Mouse (Mus musculus): ENCODE measurements around the gene Snrpa. TPM values are rescaled to one million over a fixed set of nuclear protein-coding genes. Genes with fewer than 3 reads are reported as not detected.

The Snrpa gene
- total RNA-seq, 2 experiments from 2014 or later: 85.1 to 86.5 TPM

DNA sequence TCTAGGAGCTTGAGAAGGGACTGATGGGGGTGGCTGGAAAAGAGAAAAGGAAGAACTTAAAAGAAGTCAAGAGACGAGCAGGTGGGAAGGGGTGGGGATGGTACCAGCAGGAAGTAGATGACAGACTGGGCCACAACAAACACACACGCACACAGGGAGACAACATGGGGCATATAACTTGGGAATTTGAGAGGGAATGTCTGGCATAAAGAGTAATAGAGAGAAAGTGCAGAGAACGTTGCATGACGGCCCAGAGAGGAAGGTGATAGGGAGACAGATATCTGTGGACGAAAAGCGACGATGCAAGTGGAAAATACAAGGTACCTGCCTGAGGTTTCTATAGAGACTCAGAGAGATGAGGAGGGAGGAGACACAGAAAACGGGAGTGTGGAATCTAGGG lies 30.4 kb downstream of the Snrpa start:
- no peak for TF ChIP-seq CTCF (IDR thresholded peaks at IDR 0.05)
- no peak for DNase-seq (ENCODE audit: extremely low spot score in 1 of 2, low spot score in 2 of 2)
- H3K27ac ChIP-seq: peak overlapping the region; percentile 98
- peak overlapping the region; percentile 71 for H3K4me3 ChIP-seq
- intact Hi-C loops (cut with DNase I): loop anchor here (2.0 kb wide), 2 partner anchors 29 to 63 kb away; partner anchors contain the start of genes BC024978 and Itpkc

DNA sequence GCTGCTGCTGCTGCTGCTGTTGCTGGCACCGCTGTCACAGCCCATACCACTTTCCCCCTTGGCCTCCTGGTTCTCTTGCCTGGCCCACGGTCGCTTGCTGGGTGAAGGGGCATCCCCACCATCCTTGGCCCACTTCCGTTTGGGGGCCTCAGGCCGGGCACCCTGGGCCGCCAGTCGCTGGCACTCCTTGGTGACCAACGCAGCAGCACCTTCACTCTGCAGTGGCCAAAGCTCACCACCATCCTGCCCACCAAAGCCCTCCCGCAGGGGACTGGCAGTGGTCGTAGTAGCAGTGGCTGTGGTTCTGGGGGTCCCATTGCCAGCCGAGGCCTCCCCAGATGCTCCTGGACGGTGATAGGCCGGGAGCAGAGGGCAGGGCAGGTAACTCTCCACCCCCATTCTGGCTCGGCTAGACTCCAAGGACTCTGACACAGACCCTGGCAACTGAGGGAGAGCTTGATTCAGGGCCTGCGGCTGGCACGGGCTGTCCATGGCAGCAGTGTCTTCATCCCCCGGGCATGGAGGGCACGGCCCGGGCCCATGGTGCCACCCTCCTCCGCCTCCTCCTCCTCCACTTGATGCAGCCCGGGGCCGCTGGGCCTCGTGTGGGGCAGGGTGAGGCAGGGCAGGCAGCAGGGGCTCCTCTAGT lies 30.9 kb downstream of the Snrpa start:
- intact Hi-C loops (cut with DNase I): no loop called here
- H3K27ac ChIP-seq: peak overlapping the region; percentile 98

DNA sequence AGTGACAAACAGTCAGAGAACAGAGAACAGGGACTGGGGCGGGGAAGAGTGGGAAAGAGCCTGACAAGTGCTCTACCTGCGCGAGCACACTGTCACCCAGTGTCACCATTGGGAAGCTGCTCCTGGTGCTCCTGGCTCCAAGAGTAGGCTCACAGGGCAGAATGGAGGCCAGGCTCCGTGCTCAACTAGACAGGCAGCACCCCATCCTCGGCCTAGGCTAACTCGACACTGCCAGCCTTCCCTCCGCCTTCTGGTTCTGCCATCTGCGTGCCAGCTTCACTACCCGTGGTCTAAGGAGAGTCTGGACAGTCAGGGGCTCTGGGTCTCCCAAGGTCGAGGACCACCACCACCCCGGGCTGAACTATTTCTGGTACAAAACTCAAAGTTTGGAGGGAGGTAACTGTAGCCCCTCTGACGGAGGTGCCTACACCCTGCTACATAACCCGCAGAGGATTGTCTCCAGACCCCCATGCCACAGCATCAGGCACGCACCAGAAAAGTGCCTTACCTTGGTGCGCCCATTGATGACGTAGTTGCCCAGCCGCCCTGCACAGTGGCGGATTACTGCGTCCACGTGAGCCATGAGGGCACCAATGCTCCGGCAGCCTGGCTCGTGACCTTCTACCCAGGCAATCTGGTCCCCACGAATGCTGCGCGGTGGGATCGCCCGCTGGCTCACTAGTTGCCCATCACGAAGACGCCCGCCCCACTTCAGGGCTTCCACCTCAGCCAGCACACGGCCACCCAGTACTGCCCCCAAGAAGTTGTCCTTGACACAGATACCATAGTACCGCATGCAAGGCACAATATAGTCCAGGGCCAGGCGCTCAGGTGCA lies 31.7 kb downstream of the Snrpa start:
- no peak for DNase-seq (ENCODE audit: extremely low spot score in 1 of 2, low spot score in 2 of 2)
- Histone ChIP-seq H3K27ac (peak overlapping the region; percentile 98), H3K4me3 (peak overlapping the region; percentile 71)
- no peak for TF ChIP-seq CTCF (IDR thresholded peaks at IDR 0.05)
- intact Hi-C loops (cut with DNase I): no loop called here

More for the DNA sequence above, 30.9 kb downstream of the Snrpa start:
- H3K4me3 ChIP-seq: peak overlapping the region; percentile 71
- TF ChIP-seq CTCF (IDR thresholded peaks at IDR 0.05): no peak
- DNase-seq (ENCODE audit: extremely low spot score in 1 of 2, low spot score in 2 of 2): no peak

DNA sequence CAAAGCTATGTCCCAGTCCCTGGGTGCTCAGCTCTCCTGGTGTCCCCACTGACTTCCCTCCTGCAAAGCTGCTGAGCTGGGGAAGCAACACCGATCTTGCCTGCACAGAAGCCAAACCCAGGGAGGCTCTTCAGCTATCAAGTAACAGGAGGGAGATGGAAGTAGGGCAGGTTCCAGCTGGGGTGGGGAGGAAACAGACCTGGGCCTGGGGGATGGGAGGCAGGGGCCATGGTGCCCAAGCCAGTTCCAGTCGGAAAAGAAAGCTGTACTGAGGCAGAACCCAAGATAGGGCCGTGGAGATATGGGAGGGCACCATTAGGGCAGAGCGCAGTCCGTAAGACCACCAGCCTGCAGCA lies 32.6 kb downstream of the Snrpa start:
- intact Hi-C loops (cut with DNase I): no loop called here
- no peak for TF ChIP-seq CTCF (IDR thresholded peaks at IDR 0.05)
- peak overlapping the region; percentile 98; the same call in 1 of the 2 replicates for H3K27ac ChIP-seq
- DNase-seq (ENCODE audit: extremely low spot score in 1 of 2, low spot score in 2 of 2): no peak
- H3K4me3 ChIP-seq: peak overlapping the region; percentile 71

DNA sequence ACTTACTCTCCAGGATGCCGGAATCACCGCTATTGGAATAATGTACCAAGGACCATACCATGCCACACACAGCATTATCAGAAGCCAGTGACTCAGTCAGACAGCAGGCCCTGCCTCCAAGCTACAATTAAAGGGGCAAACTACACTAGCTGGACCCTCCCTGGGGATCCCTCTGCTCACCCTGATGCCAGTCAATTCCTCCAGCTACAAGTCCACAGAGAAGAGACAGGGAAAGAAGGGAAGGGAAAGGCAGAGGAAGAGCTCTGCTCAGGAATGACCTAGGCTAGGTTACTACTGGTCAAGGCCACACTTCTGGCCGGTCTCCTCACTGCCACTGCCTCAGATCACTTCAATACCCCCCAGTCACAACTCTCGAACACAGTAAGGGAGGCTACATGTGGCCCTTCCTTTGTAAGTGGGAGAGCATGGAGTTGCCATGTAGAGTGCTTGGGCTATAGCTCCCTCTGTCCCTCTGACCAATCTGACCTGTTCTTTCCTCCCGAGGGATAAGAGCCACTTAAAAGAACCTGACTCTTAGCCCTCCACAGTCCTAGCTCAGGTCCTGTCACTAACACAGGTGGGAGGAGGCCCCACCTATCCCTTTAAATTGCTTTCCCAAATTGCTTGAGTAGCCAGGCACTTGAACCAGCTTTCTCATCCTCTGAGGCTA lies 33.2 kb downstream of the Snrpa start:
- intact Hi-C loops (cut with DNase I): no loop called here

DNA sequence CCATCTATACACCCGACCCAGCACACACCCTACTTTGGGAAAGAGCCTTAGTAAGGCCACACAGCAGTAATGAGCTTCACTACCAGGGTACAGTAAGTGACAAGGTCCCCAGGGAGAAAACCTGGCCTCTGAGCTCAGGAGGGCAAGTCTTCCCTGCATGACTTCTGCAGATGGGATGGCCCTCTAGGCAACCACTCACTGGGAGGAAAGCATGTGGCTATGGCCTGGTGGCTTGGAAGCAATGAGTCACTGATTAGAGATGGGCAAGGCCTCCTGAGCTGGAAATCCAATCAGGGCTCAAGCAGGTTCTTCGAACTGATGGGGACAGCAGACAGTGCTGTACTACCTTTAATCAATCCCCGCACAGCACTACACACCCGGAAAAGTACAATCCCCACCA lies 34.3 kb downstream of the Snrpa start:
- no peak overlapping the region for H3K4me3 ChIP-seq
- no peak for DNase-seq (ENCODE audit: extremely low spot score in 1 of 2, low spot score in 2 of 2)
- intact Hi-C loops (cut with DNase I): no loop called here
- no peak for TF ChIP-seq CTCF (IDR thresholded peaks at IDR 0.05)
- no peak overlapping the region for H3K27ac ChIP-seq

More for the DNA sequence above, 33.2 kb downstream of the Snrpa start:
- Histone ChIP-seq H3K4me3 (peak overlapping the region; percentile 71; the same call in 1 of the 2 replicates), H3K27ac (no peak overlapping the region)
- no peak for DNase-seq (ENCODE audit: extremely low spot score in 1 of 2, low spot score in 2 of 2)
- TF ChIP-seq CTCF (IDR thresholded peaks at IDR 0.05): no peak

DNA sequence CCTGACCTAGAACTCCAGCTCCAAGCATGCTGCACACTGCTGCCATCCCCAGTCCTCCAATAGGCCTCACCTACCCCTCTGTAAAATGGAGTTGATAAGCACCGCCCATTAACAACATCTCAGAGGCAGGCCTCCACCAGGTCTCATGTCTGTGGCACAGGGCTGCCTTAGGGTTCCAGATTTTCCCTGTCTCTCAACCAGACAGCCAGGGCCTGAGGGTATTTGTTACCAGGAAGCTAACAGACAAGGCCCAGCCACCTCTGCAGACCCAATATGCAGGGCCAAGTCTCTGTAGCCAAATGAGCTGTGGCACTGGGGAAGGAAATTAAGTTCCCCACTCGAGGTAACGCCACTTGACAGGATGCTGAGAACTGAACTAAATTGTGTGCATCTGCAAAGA lies 35.1 kb downstream of the Snrpa start:
- TF ChIP-seq CTCF (IDR thresholded peaks at IDR 0.05): no peak
- intact Hi-C loops (cut with DNase I): no loop called here
- Histone ChIP-seq H3K27ac (no peak overlapping the region), H3K4me3 (no peak overlapping the region)
- peak in 1 of 2 experiments; percentile 8 for DNase-seq (ENCODE audit: extremely low spot score in 1 of 2, low spot score in 2 of 2)

DNA sequence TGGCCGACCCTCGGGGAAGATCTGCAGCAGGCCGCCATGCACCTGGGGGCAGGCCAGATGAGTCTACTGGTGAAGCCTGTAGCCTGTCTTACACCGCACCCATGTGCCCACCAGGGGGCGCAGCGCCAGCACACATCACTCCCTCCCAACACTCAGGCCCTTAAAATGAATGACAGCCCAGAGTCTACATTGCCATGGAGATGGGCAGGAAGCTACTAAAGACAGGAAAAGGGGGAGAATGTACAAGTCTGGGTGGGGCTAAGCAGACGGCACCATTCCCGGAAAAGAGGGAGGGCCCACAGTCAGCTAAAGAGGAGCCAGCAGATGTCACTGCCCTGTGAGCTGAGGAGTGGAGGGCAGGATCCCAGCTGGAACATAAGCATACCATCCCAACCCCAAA lies 36.2 kb downstream of the Snrpa start:
- DNase-seq (ENCODE audit: extremely low spot score in 1 of 2, low spot score in 2 of 2): peak; percentile 85 to 86
- TF ChIP-seq CTCF (IDR thresholded peaks at IDR 0.05): peak; percentile 97
- intact Hi-C loops (cut with DNase I): no loop called here
- no peak overlapping the region; the same call in 1 of the 2 replicates for H3K27ac ChIP-seq
- no peak overlapping the region for H3K4me3 ChIP-seq

DNA sequence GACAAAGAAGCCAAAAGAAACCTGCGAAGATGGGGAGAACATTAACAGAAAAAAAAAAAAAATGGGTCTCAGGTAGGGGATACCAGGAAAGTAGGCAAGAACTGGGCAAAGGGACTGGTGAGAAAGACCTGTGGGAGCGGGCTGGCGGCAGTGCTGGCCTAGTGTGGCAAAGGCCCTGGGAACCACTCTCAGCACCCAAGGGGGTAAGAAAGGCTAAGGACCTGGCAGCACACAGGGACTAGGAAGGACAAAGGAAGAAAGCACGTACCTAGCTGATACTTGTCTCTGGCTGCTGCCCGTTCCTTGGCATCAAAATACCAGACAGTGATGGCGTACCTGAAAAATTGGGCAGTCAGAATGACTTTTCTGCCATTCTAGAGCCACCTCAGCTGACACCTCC lies 36.8 kb downstream of the Snrpa start:
- intact Hi-C loops (cut with DNase I): no loop called here

DNA sequence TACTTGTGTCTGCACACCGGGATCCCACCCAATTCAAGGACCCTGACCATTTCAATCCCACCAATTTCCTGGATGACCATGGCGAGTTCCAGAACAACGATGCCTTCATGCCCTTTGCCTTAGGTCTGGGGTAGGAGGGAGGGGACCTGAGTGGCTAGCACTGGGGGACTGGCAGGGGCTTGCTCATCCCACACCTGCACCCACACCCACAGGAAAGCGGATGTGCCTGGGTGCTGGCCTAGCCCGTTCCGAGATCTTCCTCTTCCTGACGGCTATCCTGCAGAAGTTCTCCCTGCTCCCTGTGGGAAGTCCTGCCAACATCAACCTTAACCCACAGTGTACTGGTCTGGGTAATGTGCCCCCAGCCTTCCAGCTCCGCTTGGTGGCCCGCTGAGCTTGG lies 37.9 kb downstream of the Snrpa start:
- Histone ChIP-seq H3K4me3 (no peak overlapping the region), H3K27ac (no peak overlapping the region)
- TF ChIP-seq CTCF (IDR thresholded peaks at IDR 0.05): no peak
- intact Hi-C loops (cut with DNase I): no loop called here
- no peak for DNase-seq (ENCODE audit: extremely low spot score in 1 of 2, low spot score in 2 of 2)

More for the DNA sequence above, 36.8 kb downstream of the Snrpa start:
- TF ChIP-seq CTCF (IDR thresholded peaks at IDR 0.05): no peak
- DNase-seq (ENCODE audit: extremely low spot score in 1 of 2, low spot score in 2 of 2): peak in 1 of 2 experiments; percentile 9
- H3K4me3 ChIP-seq: no peak overlapping the region
- no peak overlapping the region for H3K27ac ChIP-seq

DNA sequence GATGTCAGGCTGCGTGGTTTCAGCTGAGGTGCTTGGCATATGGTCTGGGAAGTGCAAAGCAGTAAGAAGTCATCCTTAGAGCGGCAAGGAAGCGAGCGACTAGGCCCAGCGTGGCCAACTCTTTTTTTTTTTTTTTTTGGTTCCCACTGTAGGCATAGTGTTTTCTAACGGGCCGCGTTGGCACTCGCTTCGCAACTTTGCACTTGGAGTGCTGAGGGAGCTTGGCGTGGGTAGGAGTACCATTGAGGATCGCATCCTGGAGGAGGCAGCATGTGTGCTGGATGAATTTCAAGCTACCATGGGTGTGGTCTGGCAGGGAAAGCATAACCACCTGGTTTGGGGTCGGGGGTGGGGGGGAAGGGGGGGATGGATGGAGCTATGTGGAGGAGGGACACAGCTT lies 40.1 kb downstream of the Snrpa start:
- Histone ChIP-seq H3K27ac (no peak overlapping the region), H3K4me3 (no peak overlapping the region)
- intact Hi-C loops (cut with DNase I): no loop called here
- TF ChIP-seq CTCF (IDR thresholded peaks at IDR 0.05): no peak
- peak in 1 of 2 experiments; percentile 58 for DNase-seq (ENCODE audit: extremely low spot score in 1 of 2, low spot score in 2 of 2)

Data from left cerebral cortex, adult 2 months (tissue).